Mouse (Mus musculus) MEL (cell line): ENCODE measurements around the gene Pyurf.

Experiments
- CHD1 ChIP-seq: IDR thresholded peaks from 2 replicates; pipeline ENCODE4 v1.6.1; 2012; ENCODE audit warnings: low read depth, mild to moderate bottlenecking, inconsistent platforms, low read length, improper control_type of control experiment
- CTCF ChIP-seq, 3 experiments: IDR thresholded peaks in 2 of 3; conservative IDR thresholded peaks in 1 of 3; 2 replicates each; pipeline ENCODE4 v1.5.1; 2011 to 2012; ENCODE audit warnings: low read length in 3 of 3, low read depth in 2 of 3, mild to moderate bottlenecking in 2 of 3, improper control_type of control experiment in 1 of 3, inconsistent platforms in 1 of 3, mixed read lengths in 1 of 3, moderate library complexity in 1 of 3; ENCODE audit not compliant: control insufficient read depth in 1 of 3, insufficient read depth in 1 of 3, poor library complexity in 1 of 3, severe bottlenecking in 1 of 3
- ELF1 ChIP-seq: IDR thresholded peaks from 2 replicates; pipeline ENCODE4 v1.6.1; 2014; ENCODE audit warnings: low read depth, mild to moderate bottlenecking, inconsistent platforms, low read length, improper control_type of control experiment, moderate library complexity
- EP300 ChIP-seq, 2 experiments: IDR thresholded peaks; 2 replicates each; pipeline ENCODE4 v1.6.1; 2011; ENCODE audit warnings: improper control_type of control experiment in 2 of 2, low read length in 2 of 2, low read depth in 1 of 2, mild to moderate bottlenecking in 1 of 2
- ETS1 ChIP-seq: IDR thresholded peaks from 2 replicates; pipeline ENCODE4 v1.6.1; 2012; ENCODE audit warnings: low read depth, mild to moderate bottlenecking, inconsistent platforms, low read length, improper control_type of control experiment, moderate library complexity
- GATA1 ChIP-seq: IDR thresholded peaks from 2 replicates; pipeline ENCODE4 v1.6.1; 2011; ENCODE audit warnings: low read depth, low read length, improper control_type of control experiment
- HCFC1 ChIP-seq: IDR thresholded peaks from 2 replicates; pipeline ENCODE4 v1.6.1; 2012; ENCODE audit warnings: low read depth, mild to moderate bottlenecking, inconsistent platforms, low read length, improper control_type of control experiment, moderate library complexity
- MXI1 ChIP-seq: IDR thresholded peaks from 2 replicates; pipeline ENCODE4 v1.6.1; 2011; ENCODE audit warnings: mild to moderate bottlenecking, low read depth, low read length, improper control_type of control experiment
- POLR2A ChIP-seq, 2 experiments: IDR thresholded peaks; 2 replicates each; pipeline ENCODE4 v1.6.1; 2011 to 2012; ENCODE audit warnings: low read length in 2 of 2, mild to moderate bottlenecking in 2 of 2, control low read depth in 1 of 2, improper control_type of control experiment in 1 of 2, low read depth in 1 of 2, moderate library complexity in 1 of 2; ENCODE audit not compliant: control insufficient read depth in 1 of 2, insufficient read depth in 1 of 2, poor library complexity in 1 of 2
- POLR2AphosphoS5 ChIP-seq: IDR thresholded peaks from 2 replicates; pipeline ENCODE4 v1.6.1; 2012; ENCODE audit warnings: low read depth, borderline replicate concordance, mild to moderate bottlenecking, inconsistent platforms, low read length, moderate library complexity, mixed read lengths
- SIN3A ChIP-seq: IDR thresholded peaks from 2 replicates; pipeline ENCODE4 v1.6.1; 2012; ENCODE audit warnings: low read length, improper control_type of control experiment, inconsistent platforms
- TAL1 ChIP-seq: IDR thresholded peaks from 2 replicates; pipeline ENCODE4 v1.6.1; 2012; ENCODE audit warnings: mild to moderate bottlenecking, inconsistent platforms, low read length, moderate library complexity, mixed read lengths
- USF1 ChIP-seq: IDR thresholded peaks from 2 replicates; pipeline ENCODE4 v1.6.1; 2014; ENCODE audit warnings: low read depth, mild to moderate bottlenecking, inconsistent platforms, low read length, improper control_type of control experiment, moderate library complexity

- no peak for TF ChIP-seq ETS1
- no peak for TF ChIP-seq CTCF (IDR thresholded peaks at IDR 0.05 in 2 of 3, conservative IDR thresholded peaks at IDR 0.05 in 1 of 3; ENCODE audit: control insufficient read depth in 1 of 3, insufficient read depth in 1 of 3, low read depth in 2 of 3, low read length in 3 of 3, poor library complexity in 1 of 3, severe bottlenecking in 1 of 3)
- no peak for TF ChIP-seq ELF1
- TF ChIP-seq HCFC1 = no peak
- no peak for TF ChIP-seq CHD1
- TF ChIP-seq USF1 = no peak
- TF ChIP-seq POLR2A (IDR thresholded peaks at IDR 0.05; ENCODE audit: control insufficient read depth in 1 of 2, insufficient read depth in 1 of 2, low read depth in 1 of 2, low read length in 2 of 2, poor library complexity in 1 of 2) = no peak
- TF ChIP-seq POLR2AphosphoS5 = no peak
- no peak for TF ChIP-seq MXI1
- TF ChIP-seq TAL1 = no peak
- peak; percentile 25; the same call in 1 of the 2 replicates for TF ChIP-seq GATA1
- 0 out of 4 replicates have a peak, but pooled peaks of 1 of the 2 experiments have one; percentile 28 for TF ChIP-seq EP300 (IDR thresholded peaks at IDR 0.05; ENCODE audit: low read depth in 1 of 2, low read length in 2 of 2)
- TF ChIP-seq SIN3A = no peak
Measured at GRCm38 (mm10) chr6:57721347-57721746, 29.5 kb upstream of the Pyurf start.
